Mouse (Mus musculus): ENCODE measurements around the gene Csnk2b. TPM values are rescaled to one million over a fixed set of nuclear protein-coding genes. Genes with fewer than 3 reads are reported as not detected.

Csnk2b gene
- polyA plus RNA-seq, 1 experiment from 2014 or later, result 310 TPM

GRCm38 (mm10) chr17:35121143-35121799 is 582 bp downstream of the Csnk2b start, which contains the start of gene Gpank1:
Gpank1 (plus strand) TSS chr17:35121455.
- peak within 1 kb of the TSS; percentile 94 for H3K9ac ChIP-seq (ENCODE audit: low read depth, low read length)
- peak within 1 kb of the TSS; percentile 97 for H3K4me3 ChIP-seq (ENCODE audit: low read depth, low read length)
- H3K4me1 ChIP-seq (replicated peaks; ENCODE audit: control insufficient read depth, insufficient read depth, low read length), result no peaks in the 10 kb centered on the region; the same call in 1 of the 2 replicates
- peak within 1 kb of the TSS; percentile 97 for H3K4me2 ChIP-seq (replicated peaks; ENCODE audit: low read depth, low read length)
- peak; percentile 96 for ATAC-seq (ENCODE audit: low FRiP score)
- WGBS, result under 1% methylated on average over 50 of the region's 50 CpGs
- peaks cover 8% of the 10 kb centered on the region; the same call in 1 of the 2 replicates for H3K36me3 ChIP-seq (ENCODE audit: control insufficient read depth, insufficient read depth, low read length)
- peak; percentile 98 for DNase-seq (ENCODE audit: low spot score)
- no peaks in the 10 kb centered on the region for H3K9me3 ChIP-seq (ENCODE audit: control insufficient read depth, low read length)
- H3K27ac ChIP-seq (ENCODE audit: low read depth, low read length), result peak within 1 kb of the TSS; percentile 85
- no peaks in the 10 kb centered on the region for H3K27me3 ChIP-seq (ENCODE audit: control insufficient read depth, insufficient read depth, low read length)

GRCm38 (mm10) chr17:35120745-35121142 is 1.1 kb downstream of the Csnk2b start:
- Histone ChIP-seq H3K4me1 (replicated peaks; ENCODE audit: control insufficient read depth, insufficient read depth, low read length) (no peaks in the 10 kb centered on the region; the same call in 1 of the 2 replicates), H3K4me2 (replicated peaks; ENCODE audit: low read depth, low read length) (peak overlapping the region; percentile 97), H3K9me3 (ENCODE audit: control insufficient read depth, low read length) (no peaks in the 10 kb centered on the region), H3K9ac (ENCODE audit: low read depth, low read length) (peak overlapping the region; percentile 94), H3K36me3 (ENCODE audit: control insufficient read depth, insufficient read depth, low read length) (peaks cover 9% of the 10 kb centered on the region; the same call in 1 of the 2 replicates), H3K27me3 (ENCODE audit: control insufficient read depth, insufficient read depth, low read length) (no peaks in the 10 kb centered on the region), H3K4me3 (ENCODE audit: low read depth, low read length) (peak overlapping the region; percentile 97), H3K27ac (ENCODE audit: low read depth, low read length) (peak overlapping the region; percentile 54)
- DNase-seq (ENCODE audit: low spot score) (no peak), ATAC-seq (ENCODE audit: low FRiP score) (no peak; the same call in 1 of the 2 replicates)
- under 1% methylated on average over 33 of the region's 33 CpGs for WGBS

GRCm38 (mm10) chr17:35115046-35116019 is 6.5 kb downstream of the Csnk2b start, which contains the start of gene Ly6g5b:
Ly6g5b (minus strand) TSS chr17:35115428.
- H3K9ac ChIP-seq (ENCODE audit: low read depth, low read length), result no peak within 1 kb of the TSS
- no peak within 1 kb of the TSS for H3K27ac ChIP-seq (ENCODE audit: low read depth, low read length)
- no peaks in the 10 kb centered on the region; the same call in 1 of the 2 replicates for H3K4me1 ChIP-seq (replicated peaks; ENCODE audit: control insufficient read depth, insufficient read depth, low read length)
- WGBS, result 87% methylated on average over 8 of the region's 8 CpGs
- DNase-seq (ENCODE audit: low spot score) (peak; percentile 18), ATAC-seq (ENCODE audit: low FRiP score) (no peak)
- no peak within 1 kb of the TSS for H3K4me3 ChIP-seq (ENCODE audit: low read depth, low read length)
- H3K9me3 ChIP-seq (ENCODE audit: control insufficient read depth, low read length), result no peaks in the 10 kb centered on the region
- no peak within 1 kb of the TSS for H3K4me2 ChIP-seq (replicated peaks; ENCODE audit: low read depth, low read length)
- H3K36me3 ChIP-seq (ENCODE audit: control insufficient read depth, insufficient read depth, low read length), result peaks cover 11% of the 10 kb centered on the region; the same call in 1 of the 2 replicates
- H3K27me3 ChIP-seq (ENCODE audit: control insufficient read depth, insufficient read depth, low read length), result no peaks in the 10 kb centered on the region

- no peak for DNase-seq (ENCODE audit: low spot score)
- no peak overlapping the region for H3K27ac ChIP-seq (ENCODE audit: low read depth, low read length)
- H3K9me3 ChIP-seq (ENCODE audit: control insufficient read depth, low read length), result no peaks in the 10 kb centered on the region
- no peaks in the 10 kb centered on the region for H3K27me3 ChIP-seq (ENCODE audit: control insufficient read depth, insufficient read depth, low read length)
- H3K4me1 ChIP-seq (replicated peaks; ENCODE audit: control insufficient read depth, insufficient read depth, low read length), result no peaks in the 10 kb centered on the region
- H3K36me3 ChIP-seq (ENCODE audit: control insufficient read depth, insufficient read depth, low read length), result peaks cover 6% of the 10 kb centered on the region; the same call in 1 of the 2 replicates
- no peak overlapping the region for H3K9ac ChIP-seq (ENCODE audit: low read depth, low read length)
- no peak for ATAC-seq (ENCODE audit: low FRiP score)
- WGBS, result 74% methylated on average over 9 of the region's 9 CpGs
- H3K4me2 ChIP-seq (replicated peaks; ENCODE audit: low read depth, low read length), result no peak overlapping the region
- H3K4me3 ChIP-seq (ENCODE audit: low read depth, low read length), result no peak overlapping the region
Measured at GRCm38 (mm10) chr17:35111774-35112173, 10.1 kb downstream of the Csnk2b start.

- H3K27ac ChIP-seq (ENCODE audit: low read depth, low read length), result no peak within 1 kb of the TSS
- WGBS, result 89% methylated on average over 6 of the region's 6 CpGs
- no peak within 1 kb of the TSS for H3K4me3 ChIP-seq (ENCODE audit: low read depth, low read length)
- DNase-seq (ENCODE audit: low spot score) (no peak), ATAC-seq (ENCODE audit: low FRiP score) (no peak)
- no peaks in the 10 kb centered on the region for H3K27me3 ChIP-seq (ENCODE audit: control insufficient read depth, insufficient read depth, low read length)
- no peak within 1 kb of the TSS for H3K9ac ChIP-seq (ENCODE audit: low read depth, low read length)
- no peaks in the 10 kb centered on the region for H3K9me3 ChIP-seq (ENCODE audit: control insufficient read depth, low read length)
- H3K36me3 ChIP-seq (ENCODE audit: control insufficient read depth, insufficient read depth, low read length), result no peaks in the 10 kb centered on the region
- H3K4me1 ChIP-seq (replicated peaks; ENCODE audit: control insufficient read depth, insufficient read depth, low read length), result no peaks in the 10 kb centered on the region
- no peak within 1 kb of the TSS for H3K4me2 ChIP-seq (replicated peaks; ENCODE audit: low read depth, low read length)
Measured at GRCm38 (mm10) chr17:35108097-35108496, 13.8 kb downstream of the Csnk2b start, which contains the start of gene Ly6g5c. Ly6g5c (plus strand) TSS chr17:35108279.

GRCm38 (mm10) chr17:35106522-35106921 is 15.3 kb downstream of the Csnk2b start:
- WGBS, result 58% methylated on average over 3 of the region's 3 CpGs
- Histone ChIP-seq H3K4me1 (replicated peaks; ENCODE audit: control insufficient read depth, insufficient read depth, low read length) (no peaks in the 10 kb centered on the region), H3K9me3 (ENCODE audit: control insufficient read depth, low read length) (no peaks in the 10 kb centered on the region), H3K36me3 (ENCODE audit: control insufficient read depth, insufficient read depth, low read length) (peaks cover 2% of the 10 kb centered on the region; the same call in 1 of the 2 replicates), H3K4me3 (ENCODE audit: low read depth, low read length) (peak overlapping the region; percentile 12; the same call in 1 of the 2 replicates), H3K27ac (ENCODE audit: low read depth, low read length) (no peak overlapping the region), H3K9ac (ENCODE audit: low read depth, low read length) (peak overlapping the region; percentile 60; the same call in 1 of the 2 replicates), H3K27me3 (ENCODE audit: control insufficient read depth, insufficient read depth, low read length) (no peaks in the 10 kb centered on the region), H3K4me2 (replicated peaks; ENCODE audit: low read depth, low read length) (no peak overlapping the region)
- DNase-seq (ENCODE audit: low spot score), result no peak
- ATAC-seq (ENCODE audit: low FRiP score), result no peak; the same call in 1 of the 2 replicates

GRCm38 (mm10) chr17:35105740-35106389 is 16.0 kb downstream of the Csnk2b start:
- no peaks in the 10 kb centered on the region for H3K9me3 ChIP-seq (ENCODE audit: control insufficient read depth, low read length)
- 23% methylated on average over 13 of the region's 13 CpGs for WGBS
- H3K27ac ChIP-seq (ENCODE audit: low read depth, low read length), result no peak overlapping the region
- peak overlapping the region; percentile 60 for H3K9ac ChIP-seq (ENCODE audit: low read depth, low read length)
- 0 out of 2 replicates have a peak overlapping the region, but pooled peaks have one; percentile 20 for H3K4me2 ChIP-seq (replicated peaks; ENCODE audit: low read depth, low read length)
- peak overlapping the region; percentile 12; the same call in 1 of the 2 replicates for H3K4me3 ChIP-seq (ENCODE audit: low read depth, low read length)
- ATAC-seq (ENCODE audit: low FRiP score) (peak; percentile 30; the same call in 1 of the 2 replicates), DNase-seq (ENCODE audit: low spot score) (peak; percentile 56)
- H3K27me3 ChIP-seq (ENCODE audit: control insufficient read depth, insufficient read depth, low read length), result no peaks in the 10 kb centered on the region
- H3K4me1 ChIP-seq (replicated peaks; ENCODE audit: control insufficient read depth, insufficient read depth, low read length), result no peaks in the 10 kb centered on the region
- peaks cover 2% of the 10 kb centered on the region; the same call in 1 of the 2 replicates for H3K36me3 ChIP-seq (ENCODE audit: control insufficient read depth, insufficient read depth, low read length)

- 78% methylated on average over 6 of the region's 6 CpGs for WGBS
- H3K4me2 ChIP-seq (replicated peaks; ENCODE audit: low read depth, low read length), result no peak overlapping the region
Measured at GRCm38 (mm10) chr17:35104754-35105153, 17.1 kb downstream of the Csnk2b start.

More at GRCm38 (mm10) chr17:35104754-35105153, 17.1 kb downstream of the Csnk2b start:
- H3K4me1 ChIP-seq (replicated peaks; ENCODE audit: control insufficient read depth, insufficient read depth, low read length), result no peaks in the 10 kb centered on the region
- no peak for ATAC-seq (ENCODE audit: low FRiP score)
- H3K4me3 ChIP-seq (ENCODE audit: low read depth, low read length), result no peak overlapping the region
- no peaks in the 10 kb centered on the region for H3K27me3 ChIP-seq (ENCODE audit: control insufficient read depth, insufficient read depth, low read length)
- no peaks in the 10 kb centered on the region for H3K9me3 ChIP-seq (ENCODE audit: control insufficient read depth, low read length)
- H3K36me3 ChIP-seq (ENCODE audit: control insufficient read depth, insufficient read depth, low read length), result peaks cover 2% of the 10 kb centered on the region; the same call in 1 of the 2 replicates
- DNase-seq (ENCODE audit: low spot score), result no peak
- no peak overlapping the region for H3K27ac ChIP-seq (ENCODE audit: low read depth, low read length)
- H3K9ac ChIP-seq (ENCODE audit: low read depth, low read length), result no peak overlapping the region
